Mouse (Mus musculus): ENCODE data around the gene Alg1. TPM values are rescaled to one million over a fixed set of nuclear protein-coding genes. Genes with fewer than 3 reads are reported as not detected.

The Alg1 gene
- total RNA-seq, 2 experiments from 2014 or later: 20.1 to 22.8 TPM

Other genes with a start within 250 kb of the Alg1 start
- gene Sept12, start 235.8 kb upstream of the Alg1 start, total RNA-seq (2015): not detected in 2 replicates
- gene Sept12, start 235.8 kb upstream of the Alg1 start, total RNA-seq (2017): not detected in 2 replicates
- not detected in 2 replicates for gene Smim22, start 226.3 kb upstream of the Alg1 start, total RNA-seq (2015)
- gene Smim22, start 226.3 kb upstream of the Alg1 start, total RNA-seq (2017): not detected in 2 replicates
- 45.8 and 48.9 TPM in 2 replicates for gene Rogdi, start 220.1 kb upstream of the Alg1 start, total RNA-seq (2015)
- 17.3 and 23.4 TPM in 2 replicates for gene Rogdi, start 220.1 kb upstream of the Alg1 start, total RNA-seq (2017)
- gene Glyr1, start 183.8 kb upstream of the Alg1 start, total RNA-seq (2015): 69.5 and 74.6 TPM in 2 replicates
- 103 and 112 TPM in 2 replicates for gene Glyr1, start 183.8 kb upstream of the Alg1 start, total RNA-seq (2017)
- 28.1 and 30.3 TPM in 2 replicates for gene Ubn1, start 183.6 kb upstream of the Alg1 start, total RNA-seq (2015)
- 37.2 and 43.6 TPM in 2 replicates for gene Ubn1, start 183.6 kb upstream of the Alg1 start, total RNA-seq (2017)
- not detected in 2 replicates for gene Ppl, start 101.2 kb upstream of the Alg1 start, total RNA-seq (2015)
- gene Ppl, start 101.2 kb upstream of the Alg1 start, total RNA-seq (2017): not detected in 2 replicates
- not detected in 2 replicates for gene Sec14l5, start 86.5 kb upstream of the Alg1 start, total RNA-seq (2015)
- gene Sec14l5, start 86.5 kb upstream of the Alg1 start, total RNA-seq (2017): not detected in 2 replicates
- gene Nagpa, start 29.6 kb upstream of the Alg1 start, total RNA-seq (2015): 35.2 and 38.6 TPM in 2 replicates
- gene Nagpa, start 29.6 kb upstream of the Alg1 start, total RNA-seq (2017): 47.9 and 82.1 TPM in 2 replicates
- gene AU021092, start 11.3 kb upstream of the Alg1 start, total RNA-seq (2015): not detected in 2 replicates
- gene AU021092, start 11.3 kb upstream of the Alg1 start, total RNA-seq (2017): not detected in 2 replicates
- 21.7 and 26.4 TPM in 2 replicates for gene Eef2kmt, start 22.4 kb downstream of the Alg1 start, total RNA-seq (2015)
- gene Eef2kmt, start 22.4 kb downstream of the Alg1 start, total RNA-seq (2017): 22.7 and 24.8 TPM in 2 replicates

Data from megakaryocyte progenitor cell, adult 5-6 weeks (primary cell).